Mouse (Mus musculus) megakaryocyte, embryonic 14.5 days (primary cell): ENCODE results near the gene Tnfsf4.

Source experiments
- FLI1 ChIP-seq: IDR thresholded peaks from 2 replicates; pipeline ENCODE4 v1.6.1; 2012; ENCODE audit warnings: low read length, inconsistent platforms, mixed read lengths
- GATA1 ChIP-seq: IDR thresholded peaks from 3 replicates; pipeline ENCODE4 v1.6.1; 2012; ENCODE audit warnings: mixed read lengths, low read length, inconsistent platforms, borderline replicate concordance

- TF ChIP-seq GATA1 (no peak), FLI1 (no peak)
Observed at GRCm38 (mm10) chr1:161400126-161400525, 4.9 kb downstream of the Tnfsf4 start.
